Mouse (Mus musculus) brain, embryonic 14.5 days (tissue): ENCODE measurements around the gene Dock11. TPM values are rescaled to one million over a fixed set of nuclear protein-coding genes. Genes with fewer than 3 reads are reported as not detected.

ENCODE experiments used
- DNase-seq: peaks from one replicate; pipeline ENCODE4 v3.0.0-alpha.2; 2011; ENCODE audit warnings: low read depth
- CTCF ChIP-seq: fragments of 200-500 bp; IDR thresholded peaks from 2 replicates; pipeline ENCODE4 v1.5.1; 2012; ENCODE audit warnings: inconsistent platforms, mild to moderate bottlenecking, moderate library complexity, borderline replicate concordance; ENCODE audit not compliant: insufficient read depth, insufficient read length; ENCODE audit errors: extremely low read depth
- POLR2A ChIP-seq: fragments of 200-500 bp; IDR thresholded peaks from 2 replicates; pipeline ENCODE4 v1.6.1; 2012; ENCODE audit warnings: mild to moderate bottlenecking, inconsistent platforms, borderline replicate concordance; ENCODE audit not compliant: poor library complexity, insufficient read depth, insufficient read length, severe bottlenecking; ENCODE audit errors: extremely low read depth
- polyA plus RNA-seq: library from polyadenylated mRNA; depleted of rRNA; stranded (reverse); fragments of >200 nt; gene quantifications from 2 replicates; pipeline ENCODE4 v1.2.3, GENCODE M21; 2012; rRNA removed

Gene Dock11
- 17.4 and 21.0 TPM in 2 replicates for polyA plus RNA-seq

- peak; percentile 87 for DNase-seq
- TF ChIP-seq POLR2A = 0 out of 2 replicates have a peak, but pooled peaks have one; percentile 11
- no peak for TF ChIP-seq CTCF
Measured at GRCm38 (mm10) chrX:35888087-35888895, at the start of gene Dock11. Gene Dock11 (plus strand): TSS chrX:35888832.

GRCm38 (mm10) chrX:35879703-35880102, 8.9 kb upstream of the Dock11 start:
- peak; percentile 51 for DNase-seq
- TF ChIP-seq POLR2A (no peak), CTCF (peak; percentile 52; the same call in 1 of the 2 replicates)

- DNase-seq = peak; percentile 67
- TF ChIP-seq POLR2A (no peak), CTCF (no peak)
Measured at GRCm38 (mm10) chrX:35888945-35889799, 540 bp downstream of the Dock11 start.

GRCm38 (mm10) chrX:35889800-35890106, 1.1 kb downstream of the Dock11 start:
- no peak for TF ChIP-seq POLR2A
- no peak for TF ChIP-seq CTCF
- no peak for DNase-seq

GRCm38 (mm10) chrX:35891534-35892125, 3.0 kb downstream of the Dock11 start:
- DNase-seq = no peak
- no peak for TF ChIP-seq POLR2A
- no peak for TF ChIP-seq CTCF

- TF ChIP-seq CTCF (no peak), POLR2A (no peak)
- DNase-seq = peak; percentile 8
Measured at GRCm38 (mm10) chrX:35892377-35892776, 3.7 kb downstream of the Dock11 start.

- no peak for TF ChIP-seq POLR2A
- no peak for TF ChIP-seq CTCF
- no peak for DNase-seq
Measured at GRCm38 (mm10) chrX:35897648-35898500, 9.2 kb downstream of the Dock11 start.

GRCm38 (mm10) chrX:35898501-35898766, 9.8 kb downstream of the Dock11 start:
- DNase-seq = no peak
- TF ChIP-seq POLR2A (no peak), CTCF (no peak)

GRCm38 (mm10) chrX:35904352-35904751, 15.7 kb downstream of the Dock11 start:
- no peak for DNase-seq

GRCm38 (mm10) chrX:35906696-35907330, 18.2 kb downstream of the Dock11 start:
- DNase-seq = no peak
- TF ChIP-seq POLR2A (no peak), CTCF (no peak)

More at GRCm38 (mm10) chrX:35904352-35904751, 15.7 kb downstream of the Dock11 start:
- TF ChIP-seq POLR2A = no peak
- TF ChIP-seq CTCF = no peak
